Mouse (Mus musculus) MEL (cell line): ENCODE measurements around the gene Map1b. TPM values are rescaled to one million over a fixed set of nuclear protein-coding genes. Genes with fewer than 3 reads are reported as not detected.

Source experiments
- DNase-seq: peaks from one replicate; pipeline ENCODE4 v3.0.0; 2011; ENCODE audit warnings: low read depth, low spot score
- H3K27ac ChIP-seq: 2 replicates; pipeline ENCODE4 v1.5.1; 2012; ENCODE audit warnings: low read depth, mild to moderate bottlenecking, control low read depth, low read length, moderate library complexity; ENCODE audit not compliant: control insufficient read depth
- H3K27me3 ChIP-seq, 2 experiments: fragments of 150-350 bp in 1 of 2; sonication (generic) in 1 of 2; 2 replicates each; pipeline ENCODE4 v1.6.1; 2012; ENCODE audit warnings: low read length in 2 of 2, mild to moderate bottlenecking in 2 of 2, improper control_type of control experiment in 1 of 2, moderate library complexity in 1 of 2; ENCODE audit not compliant: insufficient read depth in 2 of 2, control insufficient read depth in 1 of 2
- H3K36me3 ChIP-seq, 2 experiments: 2 replicates each; pipeline ENCODE4 v1.6.1; 2012 to 2014; ENCODE audit warnings: low read length in 2 of 2, improper control_type of control experiment in 1 of 2, inconsistent platforms in 1 of 2, mild to moderate bottlenecking in 1 of 2; ENCODE audit not compliant: insufficient read depth in 2 of 2, control insufficient read depth in 1 of 2
- H3K4me1 ChIP-seq, 2 experiments: fragments of 150-350 bp in 1 of 2; sonication (generic) in 1 of 2; 2 replicates each; pipeline ENCODE4 v1.6.1; 2012; ENCODE audit warnings: low read length in 2 of 2, improper control_type of control experiment in 1 of 2, mild to moderate bottlenecking in 1 of 2; ENCODE audit not compliant: insufficient read depth in 2 of 2, control insufficient read depth in 1 of 2
- H3K4me3 ChIP-seq, 2 experiments: fragments of 150-350 bp in 1 of 2; sonication (generic) in 1 of 2; 2 replicates each; pipeline ENCODE4 v1.5.1; 2012; ENCODE audit warnings: low read depth in 2 of 2, low read length in 2 of 2, mild to moderate bottlenecking in 2 of 2, moderate library complexity in 2 of 2, control low read depth in 1 of 2, improper control_type of control experiment in 1 of 2; ENCODE audit not compliant: control insufficient read depth in 1 of 2, insufficient read depth in 1 of 2
- H3K79me2 ChIP-seq: 2 replicates; pipeline ENCODE4 v1.6.1; 2012; ENCODE audit warnings: mild to moderate bottlenecking, low read length, moderate library complexity; ENCODE audit not compliant: control insufficient read depth, poor library complexity, insufficient read depth
- H3K9ac ChIP-seq: 2 replicates; pipeline ENCODE4 v1.6.1; 2012; ENCODE audit warnings: low read depth, mild to moderate bottlenecking, control low read depth, low read length, moderate library complexity; ENCODE audit not compliant: control insufficient read depth, poor library complexity, severe bottlenecking
- H3K9me3 ChIP-seq: fragments of 150-350 bp; sonication (generic); replicated peaks from 2 replicates; pipeline ENCODE4 v1.6.1; 2012; ENCODE audit warnings: mild to moderate bottlenecking, low read length, improper control_type of control experiment, moderate library complexity; ENCODE audit not compliant: insufficient read depth
- CHD2 ChIP-seq: IDR thresholded peaks from 2 replicates; pipeline ENCODE4 v1.6.1; 2011; ENCODE audit warnings: low read length, improper control_type of control experiment
- CTCF ChIP-seq, 3 experiments: IDR thresholded peaks in 2 of 3; conservative IDR thresholded peaks in 1 of 3; 2 replicates each; pipeline ENCODE4 v1.5.1; 2011 to 2012; ENCODE audit warnings: low read length in 3 of 3, low read depth in 2 of 3, mild to moderate bottlenecking in 2 of 3, improper control_type of control experiment in 1 of 3, inconsistent platforms in 1 of 3, mixed read lengths in 1 of 3, moderate library complexity in 1 of 3; ENCODE audit not compliant: control insufficient read depth in 1 of 3, insufficient read depth in 1 of 3, poor library complexity in 1 of 3, severe bottlenecking in 1 of 3
- E2F4 ChIP-seq: IDR thresholded peaks from 2 replicates; pipeline ENCODE4 v1.6.1; 2011; ENCODE audit warnings: low read depth, low read length, improper control_type of control experiment, borderline replicate concordance
- GATA1 ChIP-seq: IDR thresholded peaks from 2 replicates; pipeline ENCODE4 v1.6.1; 2011; ENCODE audit warnings: low read depth, low read length, improper control_type of control experiment
- HCFC1 ChIP-seq: IDR thresholded peaks from 2 replicates; pipeline ENCODE4 v1.6.1; 2012; ENCODE audit warnings: low read depth, mild to moderate bottlenecking, inconsistent platforms, low read length, improper control_type of control experiment, moderate library complexity
- MAZ ChIP-seq: IDR thresholded peaks from 2 replicates; pipeline ENCODE4 v1.6.1; 2012; ENCODE audit warnings: low read depth, mild to moderate bottlenecking, inconsistent platforms, low read length, improper control_type of control experiment
- MEF2A ChIP-seq: IDR thresholded peaks from 2 replicates; pipeline ENCODE4 v1.6.1; 2014; ENCODE audit warnings: low read depth, mild to moderate bottlenecking, inconsistent platforms, low read length, improper control_type of control experiment; ENCODE audit not compliant: poor library complexity, insufficient replicate concordance, severe bottlenecking; ENCODE audit errors: extremely low read depth
- MXI1 ChIP-seq: IDR thresholded peaks from 2 replicates; pipeline ENCODE4 v1.6.1; 2011; ENCODE audit warnings: mild to moderate bottlenecking, low read depth, low read length, improper control_type of control experiment
- MYB ChIP-seq: IDR thresholded peaks from 2 replicates; pipeline ENCODE4 v1.6.1; 2011; ENCODE audit warnings: mild to moderate bottlenecking, low read depth, low read length, improper control_type of control experiment
- POLR2A ChIP-seq, 2 experiments: IDR thresholded peaks; 2 replicates each; pipeline ENCODE4 v1.6.1; 2011 to 2012; ENCODE audit warnings: low read length in 2 of 2, mild to moderate bottlenecking in 2 of 2, control low read depth in 1 of 2, improper control_type of control experiment in 1 of 2, low read depth in 1 of 2, moderate library complexity in 1 of 2; ENCODE audit not compliant: control insufficient read depth in 1 of 2, insufficient read depth in 1 of 2, poor library complexity in 1 of 2
- POLR2AphosphoS2 ChIP-seq: IDR thresholded peaks from 2 replicates; pipeline ENCODE4 v1.6.1; 2011; ENCODE audit warnings: low read length, improper control_type of control experiment
- POLR2AphosphoS5 ChIP-seq: IDR thresholded peaks from 2 replicates; pipeline ENCODE4 v1.6.1; 2012; ENCODE audit warnings: low read depth, borderline replicate concordance, mild to moderate bottlenecking, inconsistent platforms, low read length, moderate library complexity, mixed read lengths
- RAD21 ChIP-seq: IDR thresholded peaks from 2 replicates; pipeline ENCODE4 v1.6.1; 2011; ENCODE audit warnings: mild to moderate bottlenecking, low read depth, low read length, improper control_type of control experiment
- RCOR1 ChIP-seq: IDR thresholded peaks from 2 replicates; pipeline ENCODE4 v1.6.1; 2012; ENCODE audit warnings: low read depth, mild to moderate bottlenecking, inconsistent platforms, low read length, improper control_type of control experiment
- SIN3A ChIP-seq: IDR thresholded peaks from 2 replicates; pipeline ENCODE4 v1.6.1; 2012; ENCODE audit warnings: low read length, improper control_type of control experiment, inconsistent platforms
- TAL1 ChIP-seq: IDR thresholded peaks from 2 replicates; pipeline ENCODE4 v1.6.1; 2012; ENCODE audit warnings: mild to moderate bottlenecking, inconsistent platforms, low read length, moderate library complexity, mixed read lengths
- TCF12 ChIP-seq: IDR thresholded peaks from 2 replicates; pipeline ENCODE4 v1.6.1; 2014; ENCODE audit warnings: low read depth, mild to moderate bottlenecking, inconsistent platforms, low read length, improper control_type of control experiment, moderate library complexity
- ZKSCAN1 ChIP-seq: IDR thresholded peaks from 2 replicates; pipeline ENCODE4 v1.6.1; 2012; ENCODE audit warnings: low read depth, mild to moderate bottlenecking, inconsistent platforms, low read length, improper control_type of control experiment, moderate library complexity
- ZMIZ1 ChIP-seq: IDR thresholded peaks from 2 replicates; pipeline ENCODE4 v1.6.1; 2012; ENCODE audit warnings: low read depth, mild to moderate bottlenecking, inconsistent platforms, low read length, improper control_type of control experiment, moderate library complexity
- polyA plus RNA-seq, 2 experiments: library from polyadenylated mRNA; stranded (reverse) in 1 of 2; unstranded in 1 of 2; fragments of >175 nt in 1 of 2; fragments of >200 nt in 1 of 2; gene quantifications; 2 replicates each; pipeline versions ENCODE4 v1.2.1 to v1.2.4; 2012; ENCODE audit warnings: low replicate concordance in 2 of 2, low read depth in 1 of 2; ENCODE audit not compliant: insufficient read length in 2 of 2, insufficient read depth in 1 of 2, missing spikeins in 1 of 2
- total RNA-seq: library from RNA; depleted of rRNA; stranded (reverse); fragments of 300-350 nt; gene quantifications from 2 replicates; pipeline ENCODE4 v1.2.3, GENCODE M21; 2012

Gene Map1b
- total and polyA plus RNA-seq, 3 experiments, result not detected

GRCm38 (mm10) chr13:99395531-99395930, 120.8 kb downstream of the Map1b start:
- Histone ChIP-seq H3K27ac (no peak overlapping the region), H3K4me1 (no peaks in the 10 kb centered on the region), H3K27me3 (no peaks in the 10 kb centered on the region), H3K79me2 (no peaks in the 10 kb centered on the region), H3K9ac (no peak overlapping the region), H3K36me3 (no peaks in the 10 kb centered on the region; a peak in 1 of 4 replicates), H3K9me3 (no peaks in the 10 kb centered on the region), H3K4me3 (no peak overlapping the region)
- TF ChIP-seq MXI1, result no peak
- TF ChIP-seq CHD2, result no peak
- TF ChIP-seq ZKSCAN1, result no peak
- TF ChIP-seq SIN3A, result no peak
- TF ChIP-seq E2F4, result no peak
- no peak for TF ChIP-seq TAL1
- no peak for TF ChIP-seq MEF2A
- no peak for TF ChIP-seq TCF12
- no peak for TF ChIP-seq POLR2AphosphoS2
- TF ChIP-seq MAZ, result no peak
- no peak for TF ChIP-seq POLR2AphosphoS5
- TF ChIP-seq CTCF (IDR thresholded peaks at IDR 0.05 in 2 of 3, conservative IDR thresholded peaks at IDR 0.05 in 1 of 3; ENCODE audit: control insufficient read depth in 1 of 3, insufficient read depth in 1 of 3, low read depth in 2 of 3, low read length in 3 of 3, poor library complexity in 1 of 3, severe bottlenecking in 1 of 3), result no peak
- no peak for TF ChIP-seq RCOR1
- TF ChIP-seq RAD21, result no peak
- TF ChIP-seq ZMIZ1, result no peak
- no peak for TF ChIP-seq HCFC1
- DNase-seq, result no peak

DNA sequence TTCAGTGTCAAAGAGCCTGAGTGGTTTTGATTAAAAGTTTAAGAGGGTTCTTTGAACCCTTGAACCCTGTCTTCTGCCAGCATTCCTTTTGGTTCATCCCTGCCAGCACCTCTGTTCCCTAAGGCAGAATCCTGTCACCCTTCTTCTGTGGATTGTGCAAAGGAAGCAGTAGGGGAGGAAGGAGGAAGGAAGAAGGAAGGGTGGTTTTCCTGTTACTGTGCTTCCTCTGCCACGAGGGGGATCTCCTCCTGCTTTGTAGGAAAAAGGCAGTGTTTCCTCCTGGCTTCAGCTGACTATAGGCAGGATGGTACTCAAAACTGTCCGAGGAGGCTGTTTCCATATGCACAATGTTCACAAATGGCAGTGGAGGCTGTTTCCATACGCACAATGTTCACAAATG, 121.6 kb downstream of the Map1b start:
- TF ChIP-seq ZKSCAN1 (no peak), GATA1 (no peak), MYB (no peak), POLR2A (IDR thresholded peaks at IDR 0.05; ENCODE audit: control insufficient read depth in 1 of 2, insufficient read depth in 1 of 2, low read depth in 1 of 2, low read length in 2 of 2, poor library complexity in 1 of 2) (no peak), ZMIZ1 (no peak)
- H3K79me2 ChIP-seq, result no peaks in the 10 kb centered on the region
- no peak overlapping the region for H3K9ac ChIP-seq
- H3K27me3 ChIP-seq, result no peaks in the 10 kb centered on the region
- no peak for DNase-seq
- H3K4me1 ChIP-seq, result no peaks in the 10 kb centered on the region
- no peaks in the 10 kb centered on the region; a peak in 1 of 4 replicates for H3K36me3 ChIP-seq
- H3K4me3 ChIP-seq, result no peak overlapping the region
- H3K27ac ChIP-seq, result no peak overlapping the region
- no peaks in the 10 kb centered on the region for H3K9me3 ChIP-seq
